Mouse (Mus musculus): Measurements from ENCODE around the gene Rbm20. TPM values are rescaled to one million over a fixed set of nuclear protein-coding genes. Genes with fewer than 3 reads are reported as not detected.
A peak's percentile ranks its signal among the peaks of the same experiment; 100 is the strongest.

Rbm20 gene
- total and polyA plus RNA-seq, 3 experiments, result 37.3 to 58.6 TPM; not detected in 1

GRCm38 (mm10) chr19:53886576-53887370 lies 209.7 kb downstream of the Rbm20 start:
- Histone ChIP-seq H3K79me2 (ENCODE audit: control insufficient read depth, insufficient read depth, low read length, poor library complexity) (no peaks in the 10 kb centered on the region), H3K4me1 (ENCODE audit: control insufficient read depth in 1 of 2, insufficient read depth in 2 of 2, low read length in 2 of 2) (peaks cover 40 to 52% of the 10 kb centered on the region in 2 experiments), H3K27me3 (ENCODE audit: control insufficient read depth in 1 of 2, insufficient read depth in 2 of 2, low read length in 2 of 2) (no peaks in the 10 kb centered on the region), H3K9ac (ENCODE audit: control insufficient read depth, low read depth, low read length, poor library complexity, severe bottlenecking) (peak overlapping the region; percentile 41), H3K36me3 (ENCODE audit: control insufficient read depth in 1 of 2, insufficient read depth in 2 of 2, low read length in 2 of 2) (peaks cover 0 to 50% of the 10 kb centered on the region in 2 experiments; a peak in 2 of 4 replicates), H3K4me3 (ENCODE audit: control insufficient read depth in 1 of 2, insufficient read depth in 1 of 2, low read depth in 2 of 2, low read length in 2 of 2) (no peak overlapping the region), H3K9me3 (replicated peaks; ENCODE audit: insufficient read depth, low read length) (no peaks in the 10 kb centered on the region), H3K27ac (ENCODE audit: control insufficient read depth, low read depth, low read length) (peak overlapping the region; percentile 65)
- TF ChIP-seq TBP (IDR thresholded peaks at IDR 0.05; ENCODE audit: low read depth, low read length), result no peak
- peak; percentile 81 for TF ChIP-seq MYB (IDR thresholded peaks at IDR 0.05; ENCODE audit: low read depth, low read length)
- TF ChIP-seq SIN3A (IDR thresholded peaks at IDR 0.05; ENCODE audit: low read length), result peak; percentile 77
- no peak for TF ChIP-seq E2F4 (IDR thresholded peaks at IDR 0.05; ENCODE audit: borderline replicate concordance, low read depth, low read length)
- no peak for TF ChIP-seq UBTF (IDR thresholded peaks at IDR 0.05; ENCODE audit: borderline replicate concordance, insufficient read depth, low read depth, low read length)
- no peak for TF ChIP-seq ZKSCAN1 (IDR thresholded peaks at IDR 0.05; ENCODE audit: low read depth, low read length)
- no peak for TF ChIP-seq SMC3 (IDR thresholded peaks at IDR 0.05; ENCODE audit: low read depth, low read length)
- no peak for TF ChIP-seq ZC3H11A (IDR thresholded peaks at IDR 0.05; ENCODE audit: low read depth, low read length)
- TF ChIP-seq POLR2A (IDR thresholded peaks at IDR 0.05; ENCODE audit: control insufficient read depth in 1 of 2, insufficient read depth in 1 of 2, low read depth in 1 of 2, low read length in 2 of 2, poor library complexity in 1 of 2), result no peak
- peak; percentile 82 for TF ChIP-seq GATA1 (IDR thresholded peaks at IDR 0.05; ENCODE audit: low read depth, low read length)
- no peak; the same call in 1 of the 2 replicates for TF ChIP-seq MAX (IDR thresholded peaks at IDR 0.05; ENCODE audit: low read length)
- TF ChIP-seq POLR2AphosphoS2 (IDR thresholded peaks at IDR 0.05; ENCODE audit: low read length), result no peak
- TF ChIP-seq NRF1 (IDR thresholded peaks at IDR 0.05; ENCODE audit: insufficient read depth, low read depth, low read length, poor library complexity, severe bottlenecking), result no peak
- TF ChIP-seq USF1 (IDR thresholded peaks at IDR 0.05; ENCODE audit: low read depth, low read length), result peak; percentile 48; the same call in 1 of the 2 replicates
- TF ChIP-seq POLR2AphosphoS5 (IDR thresholded peaks at IDR 0.05; ENCODE audit: borderline replicate concordance, low read depth, low read length), result no peak
- TF ChIP-seq GABPA (IDR thresholded peaks at IDR 0.05; ENCODE audit: low read depth, low read length), result no peak
- no peak for TF ChIP-seq NELFE (IDR thresholded peaks at IDR 0.05; ENCODE audit: low read depth, low read length)
- TF ChIP-seq ZMIZ1 (IDR thresholded peaks at IDR 0.05; ENCODE audit: low read depth, low read length), result no peak
- 0 out of 4 replicates have a peak, but pooled peaks of 1 of the 2 experiments have one; percentile 14 for TF ChIP-seq USF2 (IDR thresholded peaks at IDR 0.05; ENCODE audit: borderline replicate concordance in 1 of 2, insufficient read depth in 1 of 2, low read depth in 1 of 2, low read length in 2 of 2)
- TF ChIP-seq CHD1 (IDR thresholded peaks at IDR 0.05; ENCODE audit: low read depth, low read length), result no peak
- TF ChIP-seq CHD2 (IDR thresholded peaks at IDR 0.05; ENCODE audit: low read length), result no peak
- TF ChIP-seq TCF12 (IDR thresholded peaks at IDR 0.05; ENCODE audit: low read depth, low read length), result peak; percentile 93
- peak; percentile 93 for TF ChIP-seq ETS1 (IDR thresholded peaks at IDR 0.05; ENCODE audit: low read depth, low read length)
- peak; percentile 63 for TF ChIP-seq TAL1 (IDR thresholded peaks at IDR 0.05; ENCODE audit: low read length)
- TF ChIP-seq EP300 (IDR thresholded peaks at IDR 0.05; ENCODE audit: low read depth in 1 of 2, low read length in 2 of 2), result peak; percentile 71 to 89
- 0 out of 2 replicates have a peak, but pooled peaks have one; percentile 7 for TF ChIP-seq ELF1 (IDR thresholded peaks at IDR 0.05; ENCODE audit: low read depth, low read length)
- peak; percentile 40; the same call in 1 of the 2 replicates for TF ChIP-seq HCFC1 (IDR thresholded peaks at IDR 0.05; ENCODE audit: low read depth, low read length)
- peak; percentile 65 for TF ChIP-seq MXI1 (IDR thresholded peaks at IDR 0.05; ENCODE audit: low read depth, low read length)
- TF ChIP-seq BHLHE40 (IDR thresholded peaks at IDR 0.05; ENCODE audit: borderline replicate concordance, low read depth, low read length), result peak; percentile 51; the same call in 1 of the 2 replicates
- TF ChIP-seq CTCF (IDR thresholded peaks at IDR 0.05 in 2 of 3, conservative IDR thresholded peaks at IDR 0.05 in 1 of 3; ENCODE audit: control insufficient read depth in 1 of 3, insufficient read depth in 1 of 3, low read depth in 2 of 3, low read length in 3 of 3, poor library complexity in 1 of 3, severe bottlenecking in 1 of 3), result no peak
- peak; percentile 51; the same call in 1 of the 2 replicates for TF ChIP-seq RCOR1 (IDR thresholded peaks at IDR 0.05; ENCODE audit: low read depth, low read length)
- 0 out of 2 replicates have a peak, but pooled peaks have one; percentile 30 for TF ChIP-seq MYC (IDR thresholded peaks at IDR 0.05; ENCODE audit: low read depth, low read length)
- DNase-seq (ENCODE audit: low read depth, low spot score), result peak; percentile 76

Measured in MEL (cell line).